Mouse (Mus musculus): ENCODE results near the gene Cdh13. TPM values are rescaled to one million over a fixed set of nuclear protein-coding genes. Genes with fewer than 3 reads are reported as not detected.
"Not testable (repeated sequence)": the region's sequence is repeated elsewhere in the genome, so short reads cannot be mapped to it uniquely, and the experiment has no call there.

Gene Cdh13
- total RNA-seq, 2 experiments from 2014 or later, result not detected

GRCm38 (mm10) chr8:118741781-118742180 lies 458.2 kb downstream of the Cdh13 start:
- ATAC-seq (replicated peaks; ENCODE audit: low FRiP score, poor library complexity, severe bottlenecking), result no peak

GRCm38 (mm10) chr8:118744991-118745390 lies 461.5 kb downstream of the Cdh13 start:
- no peak for ATAC-seq (replicated peaks; ENCODE audit: low FRiP score, poor library complexity, severe bottlenecking)

GRCm38 (mm10) chr8:118748041-118748604 lies 464.6 kb downstream of the Cdh13 start:
- ATAC-seq (replicated peaks; ENCODE audit: low FRiP score, poor library complexity, severe bottlenecking), result no peak

- ATAC-seq (replicated peaks; ENCODE audit: low FRiP score, poor library complexity, severe bottlenecking), result no peak
Measured at GRCm38 (mm10) chr8:118749191-118749590, 465.7 kb downstream of the Cdh13 start.

- no peak for ATAC-seq (replicated peaks; ENCODE audit: low FRiP score, poor library complexity, severe bottlenecking)
Measured at GRCm38 (mm10) chr8:118749786-118750185, 466.3 kb downstream of the Cdh13 start.

GRCm38 (mm10) chr8:118753710-118754109 lies 470.2 kb downstream of the Cdh13 start:
- ATAC-seq (replicated peaks; ENCODE audit: low FRiP score, poor library complexity, severe bottlenecking), result no peak

GRCm38 (mm10) chr8:118754119-118754518 lies 470.6 kb downstream of the Cdh13 start:
- no peak for ATAC-seq (replicated peaks; ENCODE audit: low FRiP score, poor library complexity, severe bottlenecking)

GRCm38 (mm10) chr8:118777507-118777906 lies 494.0 kb downstream of the Cdh13 start:
- not testable (repeated sequence) for ATAC-seq (replicated peaks; ENCODE audit: low FRiP score, poor library complexity, severe bottlenecking)

- no peak for ATAC-seq (replicated peaks; ENCODE audit: low FRiP score, poor library complexity, severe bottlenecking)
Measured at GRCm38 (mm10) chr8:118778374-118778773, 494.8 kb downstream of the Cdh13 start.

GRCm38 (mm10) chr8:118785646-118786045 lies 502.1 kb downstream of the Cdh13 start:
- ATAC-seq (replicated peaks; ENCODE audit: low FRiP score, poor library complexity, severe bottlenecking), result no peak

GRCm38 (mm10) chr8:118789649-118790048 lies 506.1 kb downstream of the Cdh13 start:
- ATAC-seq (replicated peaks; ENCODE audit: low FRiP score, poor library complexity, severe bottlenecking), result no peak

- no peak for ATAC-seq (replicated peaks; ENCODE audit: low FRiP score, poor library complexity, severe bottlenecking)
Measured at GRCm38 (mm10) chr8:118794886-118795285, 511.4 kb downstream of the Cdh13 start.

GRCm38 (mm10) chr8:118796491-118796890 lies 513.0 kb downstream of the Cdh13 start:
- ATAC-seq (replicated peaks; ENCODE audit: low FRiP score, poor library complexity, severe bottlenecking), result no peak

- no peak for ATAC-seq (replicated peaks; ENCODE audit: low FRiP score, poor library complexity, severe bottlenecking)
Measured at GRCm38 (mm10) chr8:118797127-118797526, 513.6 kb downstream of the Cdh13 start.

GRCm38 (mm10) chr8:118803168-118803567 lies 519.6 kb downstream of the Cdh13 start:
- no peak for ATAC-seq (replicated peaks; ENCODE audit: low FRiP score, poor library complexity, severe bottlenecking)

- ATAC-seq (replicated peaks; ENCODE audit: low FRiP score, poor library complexity, severe bottlenecking), result no peak
Measured at GRCm38 (mm10) chr8:118809660-118810059, 526.1 kb downstream of the Cdh13 start.

GRCm38 (mm10) chr8:118815055-118815454 lies 531.5 kb downstream of the Cdh13 start:
- ATAC-seq (replicated peaks; ENCODE audit: low FRiP score, poor library complexity, severe bottlenecking), result no peak

- no peak for ATAC-seq (replicated peaks; ENCODE audit: low FRiP score, poor library complexity, severe bottlenecking)
Measured at GRCm38 (mm10) chr8:118826761-118827160, 543.2 kb downstream of the Cdh13 start.

- ATAC-seq (replicated peaks; ENCODE audit: low FRiP score, poor library complexity, severe bottlenecking), result no peak
Measured at GRCm38 (mm10) chr8:118827726-118828125, 544.2 kb downstream of the Cdh13 start.

GRCm38 (mm10) chr8:118830291-118830690 lies 546.8 kb downstream of the Cdh13 start:
- no peak for ATAC-seq (replicated peaks; ENCODE audit: low FRiP score, poor library complexity, severe bottlenecking)

- ATAC-seq (replicated peaks; ENCODE audit: low FRiP score, poor library complexity, severe bottlenecking), result no peak
Measured at GRCm38 (mm10) chr8:118831026-118831425, 547.5 kb downstream of the Cdh13 start.

GRCm38 (mm10) chr8:118838801-118839200 lies 555.3 kb downstream of the Cdh13 start:
- ATAC-seq (replicated peaks; ENCODE audit: low FRiP score, poor library complexity, severe bottlenecking), result no peak
